Mouse (Mus musculus): ENCODE measurements around the gene H2afv.

Gene H2afv

DNA sequence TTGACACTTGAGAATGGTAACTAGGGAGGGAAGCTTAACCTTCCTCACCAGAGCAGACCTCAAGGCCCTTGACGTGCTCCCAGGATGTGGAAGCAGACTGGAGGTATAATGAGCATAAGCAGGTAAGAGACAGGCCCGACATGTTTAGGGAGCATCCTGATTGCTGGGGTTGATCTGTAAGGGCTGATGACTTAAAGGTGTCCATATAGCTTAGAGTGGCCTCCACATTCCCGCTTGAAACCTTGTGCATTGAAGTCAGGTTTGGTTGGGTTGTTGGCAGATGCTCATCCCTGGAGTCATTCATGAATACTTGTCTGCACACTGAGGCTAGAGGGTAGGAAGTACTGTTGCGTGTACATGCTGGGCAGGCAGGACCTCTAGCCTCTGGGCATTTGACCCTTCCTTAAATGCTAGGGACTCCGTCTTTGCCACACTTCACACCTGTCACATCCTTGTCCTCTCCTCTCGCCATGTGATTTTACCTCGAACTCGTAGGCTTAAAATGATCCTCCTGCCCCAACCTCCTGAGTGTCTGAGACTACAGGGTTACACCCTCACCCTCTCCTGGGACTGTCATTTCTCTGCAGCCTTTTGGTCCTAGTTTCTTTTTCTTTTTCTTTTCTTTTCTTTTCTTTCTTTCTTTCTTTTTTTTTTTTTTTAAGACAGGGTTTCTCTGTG is 53.7 kb downstream of the H2afv start:
- no peak for DNase-seq (ENCODE audit: low read depth in 2 of 2, low spot score in 2 of 2)

DNA sequence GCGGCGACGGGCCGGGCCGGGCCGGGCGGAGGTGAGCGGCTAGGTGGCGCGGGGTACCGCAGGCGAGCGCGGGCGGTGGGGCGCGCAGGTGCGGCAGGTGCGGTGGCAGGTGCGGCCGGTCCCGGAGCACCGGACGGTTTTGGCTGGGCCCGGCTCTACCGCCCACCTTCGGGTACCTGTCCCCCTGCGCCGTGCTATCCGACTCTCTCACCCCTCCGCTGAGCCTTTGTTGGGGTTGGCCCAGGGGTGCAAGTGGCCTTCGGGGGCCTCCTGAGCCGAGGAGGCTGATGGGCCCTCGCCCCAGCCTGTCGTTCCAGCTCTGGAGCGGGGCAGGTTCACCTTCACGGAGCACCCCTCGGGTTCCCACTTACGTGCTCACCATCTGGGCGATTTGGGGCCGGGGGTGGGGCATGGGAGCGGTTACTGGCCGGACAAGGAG is 54.7 kb downstream of the H2afv start:
- DNase-seq (ENCODE audit: low read depth in 2 of 2, low spot score in 2 of 2): no peak

- DNase-seq (ENCODE audit: low read depth in 2 of 2, low spot score in 2 of 2): peak; percentile 88 to 92
These were observed 55.4 kb downstream of the H2afv start, which contains the start of gene Zmiz2 for GRCm38 (mm10) chr11:6388726-6389413. Gene Zmiz2 (plus strand): TSS chr11:6389074.

GRCm38 (mm10) chr11:6388126-6388725 is 56.0 kb downstream of the H2afv start:
- no peak for DNase-seq (ENCODE audit: low read depth in 2 of 2, low spot score in 2 of 2)

- DNase-seq (ENCODE audit: low read depth in 2 of 2, low spot score in 2 of 2): no peak
These were observed 63.3 kb downstream of the H2afv start for GRCm38 (mm10) chr11:6380916-6381315.

Data from CD8-positive naive resting alpha-beta T cell, adult 2 months (primary cell).